Mouse (Mus musculus) heart, postnatal 10 days (tissue): ENCODE measurements around the gene Rfx6. TPM values are rescaled to one million over a fixed set of nuclear protein-coding genes. Genes with fewer than 3 reads are reported as not detected.

ENCODE experiments used
- DNase-seq, 2 experiments: peaks; one replicate each; pipeline ENCODE4 v3.0.0; 2021
- intact Hi-C: fragments of 180-260 bp; cut with DNase I; formaldehyde crosslinking; loops from one replicate; pipeline ENCODE4 v1.15.1; 2025
- total RNA-seq, 2 experiments: library from RNA; stranded (reverse); gene quantifications; 2 replicates each; pipeline ENCODE4 v1.2.3; 2021

The Rfx6 gene
- total RNA-seq = not detected

DNA sequence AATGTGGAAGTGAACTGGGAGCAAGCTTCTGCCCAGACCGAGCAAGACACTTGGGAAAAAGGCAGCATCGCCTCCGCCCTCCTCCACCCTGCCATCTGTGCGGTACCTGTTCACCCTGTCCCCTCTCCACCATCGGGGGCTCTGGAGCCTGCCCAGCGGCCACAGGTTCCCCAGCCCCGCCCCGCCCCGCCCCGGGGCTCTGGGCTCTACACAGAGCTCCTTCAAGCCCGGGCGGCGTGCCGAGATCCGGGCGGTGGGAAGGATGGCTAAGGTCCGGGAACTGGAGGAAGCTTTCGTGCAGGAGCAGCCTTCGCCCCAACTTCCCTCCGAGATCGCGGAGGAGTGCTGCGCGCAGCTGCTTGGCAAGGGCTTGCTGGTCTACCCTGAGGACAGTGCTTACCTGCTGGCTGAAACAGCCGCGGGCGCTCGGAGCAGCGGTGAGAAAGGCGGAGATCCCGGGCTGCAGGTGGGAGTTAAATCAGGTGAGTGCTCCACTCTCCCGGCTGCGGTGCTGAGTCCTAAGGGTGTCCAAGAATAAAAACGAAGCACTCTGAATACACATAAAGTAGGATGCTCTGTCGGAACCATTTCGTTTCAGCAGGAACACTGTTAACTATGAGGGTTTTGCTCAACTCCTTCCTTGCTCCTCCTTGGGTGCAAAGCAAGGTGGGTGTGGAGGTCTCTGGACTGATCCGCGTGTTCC lies at the start of gene Rfx6:
Gene Rfx6 (plus strand): TSS at position 209 of the 703 bp plus-strand sequence.
- intact Hi-C loops = no loop called here
- no peak for DNase-seq

DNA sequence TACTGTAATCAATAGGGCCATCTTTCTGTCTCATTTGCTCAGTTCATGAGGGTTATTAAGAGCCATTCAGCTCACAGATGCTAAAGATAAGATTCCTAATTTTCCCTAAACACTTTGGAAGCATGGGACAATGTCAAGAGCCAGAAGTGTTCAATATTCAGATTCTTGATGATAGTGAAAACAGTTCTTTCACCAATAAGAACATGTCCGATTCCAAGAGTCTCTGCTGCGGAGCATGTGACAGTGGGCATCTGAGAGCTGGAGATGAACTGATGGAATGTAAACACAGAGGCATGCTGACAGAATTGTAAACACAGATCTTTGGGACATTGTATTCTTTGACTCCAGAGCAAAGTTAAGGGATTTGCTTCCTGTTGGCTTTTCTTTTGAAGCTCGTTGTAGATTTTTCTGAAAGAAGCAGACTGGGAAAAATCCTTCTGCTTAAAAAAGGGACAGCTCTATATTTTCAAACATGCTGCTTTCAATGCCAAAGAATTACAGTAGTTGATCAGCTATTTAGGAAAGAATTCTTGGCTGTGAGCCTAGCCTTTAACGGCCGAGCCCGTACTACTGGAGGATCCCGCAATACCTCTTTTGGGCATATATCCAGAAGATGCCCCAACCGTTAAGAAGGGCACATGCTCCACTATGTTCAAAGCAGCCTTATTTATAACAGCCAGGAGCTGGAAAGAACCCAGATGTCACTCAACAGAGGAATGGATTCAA lies 46.0 kb upstream of the Rfx6 start, which contains the start of gene Gprc6a:
Gene Gprc6a (minus strand): TSS at position 51 of the 726 bp plus-strand sequence.
- intact Hi-C loops = no loop called here
- DNase-seq = no peak

DNA sequence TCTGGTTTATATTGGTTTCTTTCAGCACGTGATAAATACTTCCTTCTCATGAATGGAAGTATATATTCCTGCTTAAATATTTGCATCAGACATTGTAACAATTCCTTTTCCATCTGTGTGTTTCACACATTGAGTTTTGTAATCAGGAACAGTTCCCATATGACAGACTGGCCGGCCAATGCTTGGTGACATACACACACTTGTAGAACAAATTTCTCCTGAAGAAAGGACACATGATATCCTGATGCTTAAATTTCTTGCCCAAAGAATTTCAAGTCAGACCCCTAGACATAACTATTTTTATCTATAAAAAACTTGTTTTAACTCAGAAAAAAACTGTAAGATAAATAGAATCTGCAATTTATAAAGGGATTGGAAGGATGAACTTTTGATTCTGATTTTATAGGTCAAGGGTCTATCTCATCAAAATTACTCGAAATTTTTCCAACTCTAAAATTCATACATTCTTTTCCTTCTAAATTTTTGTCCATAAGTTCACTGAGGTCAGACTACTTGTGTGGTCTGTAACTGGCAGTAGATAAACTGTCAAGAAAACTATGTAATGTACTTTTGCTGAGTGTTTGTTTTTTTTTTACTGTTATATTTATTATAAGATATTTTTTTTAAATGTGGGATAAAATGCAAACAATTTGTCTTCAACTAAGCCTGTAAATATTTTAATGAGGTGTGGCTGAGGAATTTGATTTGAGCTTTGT lies 27.9 kb upstream of the Rfx6 start:
- DNase-seq = no peak
- intact Hi-C loops = no loop called here

DNA sequence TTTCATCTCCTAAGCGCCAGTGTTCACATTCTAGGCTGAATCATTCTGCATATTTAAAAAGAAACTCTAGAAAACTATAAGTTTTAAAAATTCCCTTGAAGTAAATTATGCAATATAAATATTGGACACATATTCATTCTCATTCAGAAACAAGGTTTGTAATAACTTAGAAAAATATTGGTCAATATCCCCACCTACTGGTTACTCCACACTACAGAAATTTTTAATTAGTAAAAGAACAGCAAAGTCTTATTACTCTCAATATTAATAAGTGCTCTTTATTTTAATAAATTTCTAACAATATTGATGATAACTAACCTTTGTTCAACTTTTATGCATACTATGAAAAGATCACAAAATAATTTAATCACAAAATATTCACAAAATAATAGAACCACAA lies 20.2 kb upstream of the Rfx6 start:
- DNase-seq = no peak
- intact Hi-C loops = loop anchor here (5.0 kb wide), 1 partner anchor 65 kb away; the partner anchor contains the start of gene Fam162b

DNA sequence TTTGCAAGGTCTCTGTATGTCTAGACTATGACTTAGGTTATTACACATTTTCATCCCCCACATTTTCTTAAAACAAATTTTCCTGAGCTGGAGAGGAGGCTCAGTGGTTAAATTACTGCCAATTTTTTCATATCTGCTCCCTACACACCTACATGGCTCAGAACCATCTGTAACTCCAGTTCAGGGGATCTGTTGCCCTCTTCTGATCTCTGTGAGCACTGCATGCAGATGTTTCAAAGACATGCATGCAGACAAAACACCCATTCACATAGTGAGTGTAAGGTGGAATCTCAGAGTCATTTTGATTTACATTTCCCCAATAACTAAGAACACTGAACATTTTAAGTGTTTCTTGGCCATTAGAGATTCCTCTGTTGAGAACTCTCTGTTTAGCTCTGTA lies 8.2 kb upstream of the Rfx6 start:
- intact Hi-C loops = no loop called here

DNA sequence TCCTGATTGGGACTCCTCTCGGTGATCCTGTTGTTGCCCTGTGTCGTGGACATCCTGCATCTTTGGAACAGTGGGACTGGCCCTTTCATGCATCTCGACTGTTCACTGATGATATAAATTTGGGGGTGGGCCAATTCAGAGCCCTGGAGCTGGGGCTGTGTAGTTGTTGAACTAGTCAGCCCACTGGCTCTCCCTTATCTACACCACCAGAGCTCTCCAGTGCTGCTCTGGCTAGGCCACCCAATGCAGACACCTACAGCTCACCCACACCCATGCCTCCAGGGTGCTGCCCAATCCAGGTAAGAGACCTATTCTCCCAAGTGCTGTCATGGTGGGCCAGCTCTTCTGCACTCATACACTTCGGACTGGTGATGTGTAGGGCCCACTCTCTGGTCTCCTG lies 6.0 kb upstream of the Rfx6 start:
- DNase-seq = no peak
- intact Hi-C loops = no loop called here

More for the DNA sequence above, 8.2 kb upstream of the Rfx6 start:
- DNase-seq = no peak

DNA sequence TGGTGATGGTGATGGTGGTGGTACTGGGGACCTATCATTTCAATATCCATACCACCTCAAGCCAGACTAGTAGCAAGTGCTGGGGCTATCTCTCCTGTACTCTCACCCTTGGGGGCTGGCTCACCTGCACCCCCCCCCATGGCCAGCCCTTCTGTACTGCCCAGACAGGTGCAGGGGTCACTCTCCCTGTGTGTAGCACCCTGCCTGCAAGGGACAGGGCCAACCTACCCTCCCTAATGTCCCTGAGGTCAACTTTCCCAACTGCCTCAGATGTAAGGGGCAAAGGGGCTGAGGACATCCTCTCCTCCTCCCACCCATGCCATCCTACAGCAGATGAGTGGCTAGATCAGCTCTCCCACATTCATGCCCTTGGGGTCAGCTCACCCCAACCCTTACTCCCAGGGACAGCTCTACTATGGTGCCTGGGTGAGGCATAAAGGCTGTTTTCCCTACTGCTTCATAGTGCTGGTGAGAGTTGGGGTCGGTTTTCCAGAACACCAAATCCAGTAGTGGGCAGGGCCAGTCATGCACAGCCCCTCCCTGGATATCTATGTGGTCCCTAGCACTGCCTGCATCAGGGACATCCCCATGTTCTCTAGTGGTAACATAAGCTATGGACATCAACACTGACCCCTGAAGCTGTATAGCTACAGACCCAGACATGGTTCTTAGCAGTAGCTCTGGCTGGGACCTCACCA lies 5.3 kb upstream of the Rfx6 start:
- no peak for DNase-seq
- intact Hi-C loops = no loop called here

DNA sequence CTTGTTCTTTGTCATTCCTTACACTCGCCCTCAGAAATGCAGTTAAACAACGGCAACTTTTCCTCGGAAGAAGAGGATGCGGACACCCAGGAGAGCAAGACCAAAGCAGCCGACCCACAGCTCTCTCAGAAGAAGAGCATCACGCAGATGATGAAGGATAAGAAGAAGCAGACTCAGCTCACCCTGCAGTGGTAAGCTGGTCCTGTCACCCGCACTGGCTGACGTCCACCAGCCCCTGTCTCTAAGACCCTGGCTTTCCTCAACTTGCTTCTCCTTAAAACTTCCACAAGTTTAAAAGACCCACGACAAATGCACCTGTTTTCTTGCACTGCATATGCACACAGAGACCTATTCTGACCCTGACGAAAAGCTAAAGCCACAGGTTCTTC lies 689 bp downstream of the Rfx6 start:
- DNase-seq = no peak
- intact Hi-C loops = no loop called here

DNA sequence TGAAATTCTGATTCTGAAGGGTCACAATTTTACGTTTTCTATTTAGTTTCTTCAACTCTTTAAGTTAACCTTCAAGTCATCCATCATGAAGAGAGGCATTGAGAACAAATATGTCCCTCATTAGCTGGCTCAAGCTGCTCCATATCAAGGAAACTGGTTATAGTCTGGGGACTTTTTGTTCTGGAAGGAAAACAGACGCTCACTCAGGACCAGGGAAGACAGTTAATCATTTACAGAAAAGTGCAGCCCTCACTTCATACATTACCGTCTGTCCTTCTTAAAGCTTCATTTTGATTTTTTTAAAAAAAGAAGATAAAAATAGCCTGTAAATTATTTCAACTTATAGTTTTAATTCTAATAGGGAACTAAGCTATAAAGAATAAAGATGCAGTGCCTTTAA lies 43.3 kb downstream of the Rfx6 start:
- DNase-seq = no peak

DNA sequence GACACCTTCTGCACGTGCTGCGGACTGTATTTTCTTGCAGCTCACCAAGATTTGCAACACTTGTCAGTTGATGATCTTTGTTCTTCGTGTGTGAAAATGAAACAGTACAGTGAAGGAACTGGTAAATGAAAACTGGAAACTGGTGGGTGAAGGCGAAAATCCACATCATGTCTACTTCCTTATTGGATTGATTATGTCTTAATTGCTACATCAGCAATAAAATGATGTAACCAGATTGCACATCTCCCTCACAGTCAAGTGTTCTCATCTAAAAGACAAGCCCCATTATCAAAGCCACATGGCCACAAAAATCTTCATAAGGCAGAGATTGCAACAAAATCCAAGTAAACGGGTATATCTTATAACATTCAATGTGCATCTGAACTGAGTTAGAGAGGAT lies 83.9 kb downstream of the Rfx6 start:
- intact Hi-C loops = no loop called here
- no peak for DNase-seq

More for the DNA sequence above, 43.3 kb downstream of the Rfx6 start:
- intact Hi-C loops = no loop called here

DNA sequence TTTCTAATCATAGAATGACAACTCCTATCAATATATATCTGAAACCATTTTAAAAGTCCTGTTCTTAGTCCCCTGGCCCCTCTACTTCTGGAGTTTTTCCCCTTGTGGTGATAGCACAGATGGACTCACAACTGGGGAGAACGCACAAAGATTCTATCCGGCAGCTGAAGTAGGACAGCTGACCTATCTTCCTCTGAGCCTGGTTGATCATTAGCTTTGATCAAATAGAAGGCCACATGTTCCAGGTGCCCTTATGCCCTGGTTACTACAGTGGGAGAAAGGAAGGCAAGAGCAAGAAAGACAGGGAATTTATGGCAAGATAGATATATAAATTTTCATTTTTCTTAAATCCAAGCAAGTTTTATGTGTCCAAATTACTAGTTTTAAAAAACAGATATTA lies 85.7 kb downstream of the Rfx6 start:
- intact Hi-C loops = no loop called here
- DNase-seq = no peak

DNA sequence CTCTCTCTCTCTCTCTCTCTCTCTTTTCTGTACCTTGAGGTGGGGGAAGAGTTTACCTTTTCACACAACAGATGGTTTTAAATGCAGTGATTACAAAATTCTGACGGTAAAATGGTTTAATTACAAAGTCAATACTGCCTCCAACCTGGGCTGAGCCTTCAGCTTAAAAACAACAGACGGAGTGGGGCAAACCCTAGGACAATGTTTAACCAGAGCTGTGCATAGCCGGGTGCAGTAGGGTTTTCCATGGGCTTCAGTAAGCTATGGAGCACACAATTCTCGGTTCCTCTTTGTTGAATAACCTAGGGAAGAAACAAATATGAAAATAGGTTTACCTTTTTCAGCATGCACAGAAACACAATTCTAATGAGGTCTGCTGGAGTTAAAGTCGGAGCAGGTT lies 90.9 kb downstream of the Rfx6 start:
- intact Hi-C loops = no loop called here
- DNase-seq = no peak

DNA sequence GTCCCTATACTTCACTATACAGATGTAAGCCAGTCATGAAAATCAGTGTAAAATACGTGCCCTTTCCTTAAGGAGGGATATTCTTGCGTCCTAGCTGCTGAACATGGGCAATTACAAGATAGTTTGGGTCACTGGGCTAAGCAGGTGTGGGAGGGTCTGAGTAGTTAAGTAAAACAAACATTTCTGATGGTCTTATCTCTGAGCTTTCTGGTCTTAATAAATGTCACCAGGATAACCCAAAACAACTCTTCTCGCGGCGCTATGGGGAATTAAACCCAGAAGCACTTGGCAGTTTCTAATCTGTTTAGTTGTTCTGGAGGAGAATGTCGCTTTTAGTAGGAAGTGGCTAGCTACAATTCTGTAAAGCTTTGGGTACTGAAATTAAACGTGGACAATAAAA lies 91.7 kb downstream of the Rfx6 start:
- intact Hi-C loops = no loop called here

DNA sequence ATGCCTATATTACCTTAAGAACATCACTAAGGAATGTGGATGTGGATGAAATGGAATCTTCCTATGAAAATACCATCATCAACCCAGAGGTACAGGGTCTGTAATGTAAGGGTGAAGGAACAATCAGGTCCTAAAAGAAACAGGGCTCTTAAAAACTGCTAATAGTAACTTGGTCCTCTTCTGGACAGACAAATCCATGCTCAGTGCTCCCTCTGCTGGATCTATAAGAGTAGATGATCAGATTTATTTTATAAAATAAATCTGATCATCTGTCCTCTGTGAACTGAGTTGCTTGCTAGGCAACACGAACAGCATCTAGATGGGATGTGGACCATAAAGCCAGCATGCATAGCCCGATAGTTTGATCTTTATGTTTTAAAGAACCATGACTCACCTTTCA lies 102.1 kb downstream of the Rfx6 start:
- no peak for DNase-seq
- intact Hi-C loops = no loop called here

More for the DNA sequence above, 91.7 kb downstream of the Rfx6 start:
- no peak for DNase-seq

Other genes with a start within 250 kb of the Rfx6 start
- 1 to 10 TPM in 1 of 2 experiments, under 1 TPM in 1; 0.62 to 1.4 TPM for gene Gm49339, start 197.1 kb upstream of the Rfx6 start, total RNA-seq
- gene Lilr4b, start 197.1 kb upstream of the Rfx6 start, total RNA-seq = 1 to 10 TPM; 1.4 to 1.9 TPM
- 1 to 10 TPM in 1 of 2 experiments, under 1 TPM in 1; 0.79 to 1.7 TPM for gene Lilrb4a, start 186.8 kb upstream of the Rfx6 start, total RNA-seq
- gene Fam162b, start 87.2 kb upstream of the Rfx6 start, total RNA-seq = not detected
- gene Gprc6a, start 46.3 kb upstream of the Rfx6 start, total RNA-seq = not detected